Mouse (Mus musculus) small intestine, adult 2 months (tissue): ENCODE measurements around the gene Msi2. TPM values are rescaled to one million over a fixed set of nuclear protein-coding genes. Genes with fewer than 3 reads are reported as not detected.

Experiments used
- H3K27ac ChIP-seq: fragments of 200-500 bp; 2 replicates; pipeline ENCODE4 v1.5.1; 2012; ENCODE audit warnings: low read depth, low read length, control low read depth, inconsistent platforms; ENCODE audit not compliant: insufficient read depth
- H3K27me3 ChIP-seq: fragments of 200-500 bp; 2 replicates; pipeline ENCODE4 v1.6.1; 2012; ENCODE audit warnings: mild to moderate bottlenecking, moderate library complexity, low read length, inconsistent platforms; ENCODE audit not compliant: control insufficient read depth, insufficient read depth
- H3K36me3 ChIP-seq: fragments of 200-500 bp; 2 replicates; pipeline ENCODE4 v1.6.1; 2012; ENCODE audit warnings: mild to moderate bottlenecking, low read length, control low read depth, inconsistent platforms; ENCODE audit not compliant: control insufficient read depth, insufficient read depth
- H3K4me1 ChIP-seq: fragments of 200-500 bp; 2 replicates; pipeline ENCODE4 v1.6.1; 2012; ENCODE audit warnings: low read length, inconsistent platforms, mixed read lengths; ENCODE audit not compliant: control insufficient read depth, insufficient read depth, insufficient read length
- H3K4me3 ChIP-seq: fragments of 200-500 bp; 2 replicates; pipeline ENCODE4 v1.5.1; 2012; ENCODE audit warnings: low read depth, mild to moderate bottlenecking, control low read depth, inconsistent platforms, low read length, moderate library complexity
- CTCF ChIP-seq: fragments of 200-500 bp; IDR thresholded peaks from 2 replicates; pipeline ENCODE4 v1.5.1; 2012; ENCODE audit warnings: low read depth, mild to moderate bottlenecking, control low read depth, inconsistent platforms, low read length, moderate library complexity, mixed read lengths; ENCODE audit not compliant: insufficient replicate concordance, insufficient read length; ENCODE audit errors: extremely low read depth
- POLR2A ChIP-seq: fragments of 200-500 bp; IDR thresholded peaks from 2 replicates; pipeline ENCODE4 v1.6.1; 2012; ENCODE audit warnings: low read depth, mild to moderate bottlenecking, control low read depth, inconsistent platforms, low read length, moderate library complexity
- WGBS: fragments of 180-500 bp; shearing (Covaris S2); methylation state at CpG from one replicate; pipeline ENCODE4 v1.1.7; 2018; 5-methylcytosine and 5-hydroxymethylcytosine counted together
- polyA plus RNA-seq: library from polyadenylated mRNA; depleted of rRNA; stranded (reverse); fragments of >200 nt; gene quantifications from 2 replicates; pipeline ENCODE4 v1.2.3, GENCODE M21; 2012

Gene Msi2
- polyA plus RNA-seq, 1 experiment: 8.8 TPM

GRCm38 (mm10) chr11:88729363-88729762 lies 11.1 kb upstream of the Msi2 start:
- Histone ChIP-seq H3K36me3 (no peaks in the 10 kb centered on the region), H3K4me3 (no peak overlapping the region), H3K4me1 (no peaks in the 10 kb centered on the region), H3K27me3 (no peaks in the 10 kb centered on the region), H3K27ac (no peak overlapping the region)
- no peak for TF ChIP-seq CTCF
- TF ChIP-seq POLR2A: no peak
- WGBS: 38% methylated on average over 5 of the region's 5 CpGs

GRCm38 (mm10) chr11:88728508-88728890 lies 10.2 kb upstream of the Msi2 start:
- Histone ChIP-seq H3K4me1 (no peaks in the 10 kb centered on the region), H3K36me3 (no peaks in the 10 kb centered on the region), H3K4me3 (no peak overlapping the region), H3K27me3 (no peaks in the 10 kb centered on the region), H3K27ac (no peak overlapping the region)
- WGBS: 3% methylated on average over 6 of the region's 6 CpGs
- TF ChIP-seq CTCF: peak; percentile 98; the same call in 1 of the 2 replicates
- TF ChIP-seq POLR2A: no peak

- TF ChIP-seq CTCF (no peak), POLR2A (no peak)
- Histone ChIP-seq H3K27ac (no peak overlapping the region), H3K4me3 (no peak overlapping the region), H3K27me3 (no peaks in the 10 kb centered on the region), H3K4me1 (no peaks in the 10 kb centered on the region), H3K36me3 (no peaks in the 10 kb centered on the region)
- WGBS: 65% methylated on average over 20 of the region's 20 CpGs
These were observed 9.6 kb upstream of the Msi2 start for GRCm38 (mm10) chr11:88727768-88728507.

- Histone ChIP-seq H3K4me1 (no peaks in the 10 kb centered on the region), H3K27ac (no peak overlapping the region), H3K4me3 (no peak overlapping the region), H3K27me3 (no peaks in the 10 kb centered on the region), H3K36me3 (no peaks in the 10 kb centered on the region)
- TF ChIP-seq CTCF (no peak), POLR2A (no peak)
- 88% methylated on average over 10 of the region's 10 CpGs for WGBS
These were observed 2.9 kb upstream of the Msi2 start for GRCm38 (mm10) chr11:88721144-88721636.

GRCm38 (mm10) chr11:88720261-88721143 lies 2.2 kb upstream of the Msi2 start:
- TF ChIP-seq POLR2A (no peak), CTCF (no peak)
- H3K27me3 ChIP-seq: no peaks in the 10 kb centered on the region
- H3K27ac ChIP-seq: no peak overlapping the region
- H3K36me3 ChIP-seq: no peaks in the 10 kb centered on the region
- no peaks in the 10 kb centered on the region for H3K4me1 ChIP-seq
- H3K4me3 ChIP-seq: no peak overlapping the region
- WGBS: 79% methylated on average over 13 of the region's 13 CpGs

GRCm38 (mm10) chr11:88719601-88720000 lies 1.3 kb upstream of the Msi2 start:
- Histone ChIP-seq H3K27ac (no peak overlapping the region), H3K27me3 (no peaks in the 10 kb centered on the region), H3K36me3 (no peaks in the 10 kb centered on the region), H3K4me1 (no peaks in the 10 kb centered on the region), H3K4me3 (no peak overlapping the region)
- TF ChIP-seq POLR2A: no peak
- no peak for TF ChIP-seq CTCF
- WGBS: 64% methylated on average over 3 of the region's 3 CpGs
